Mouse (Mus musculus) hindbrain, embryonic 10.5 days (tissue): Measurements from ENCODE around the gene Sccpdh. TPM values are rescaled to one million over a fixed set of nuclear protein-coding genes. Genes with fewer than 3 reads are reported as not detected.
A peak's percentile ranks its signal among the peaks of the same experiment; 100 is the strongest.

Experiments
- DNase-seq: peaks from one replicate; pipeline ENCODE4 v3.0.0-alpha.2; 2017; ENCODE audit warnings: low spot score
- H3K27ac ChIP-seq: fragments of 300-500 bp; sonication (generic); 2 replicates; pipeline ENCODE4 v1.5.1; 2016; ENCODE audit warnings: mild to moderate bottlenecking, moderate library complexity
- H3K27me3 ChIP-seq: fragments of 300-500 bp; sonication (generic); 2 replicates; pipeline ENCODE4 v1.6.1; 2016; ENCODE audit warnings: mild to moderate bottlenecking; ENCODE audit not compliant: poor library complexity, insufficient read depth, severe bottlenecking
- H3K36me3 ChIP-seq: fragments of 300-500 bp; sonication (generic); 2 replicates; pipeline ENCODE4 v1.6.1; 2016; ENCODE audit warnings: mild to moderate bottlenecking, moderate library complexity
- H3K4me1 ChIP-seq: fragments of 300-500 bp; sonication (generic); replicated peaks from 2 replicates; pipeline ENCODE4 v1.6.1; 2016; ENCODE audit warnings: mild to moderate bottlenecking
- H3K4me3 ChIP-seq: fragments of 300-500 bp; sonication (generic); 2 replicates; pipeline ENCODE4 v1.5.1; 2016; ENCODE audit warnings: mild to moderate bottlenecking, moderate library complexity
- H3K9me3 ChIP-seq: fragments of 300-500 bp; sonication (generic); 2 replicates; pipeline ENCODE4 v1.6.1; 2016; ENCODE audit warnings: mild to moderate bottlenecking, moderate library complexity
- WGBS: fragments of 180-500 bp; shearing (Covaris S2); methylation state at CpG from one replicate; pipeline ENCODE4 v1.1.7; 2016; 5-methylcytosine and 5-hydroxymethylcytosine counted together
- polyA plus RNA-seq: library from polyadenylated mRNA; unstranded; fragments of >200 nt; fragmentation: Nextera tagmentation; extraction: Ambion mirVana; gene quantifications from 2 replicates; pipeline ENCODE4 v1.2.1, GENCODE M21; 2016

The Sccpdh gene
- 88.0 and 92.3 TPM in 2 replicates for polyA plus RNA-seq

GRCm38 (mm10) chr1:179668013-179668805 is at the start of gene Sccpdh:
TSS of gene Sccpdh (plus strand) at chr1:179668210.
- under 1% methylated on average over 84 of the region's 84 CpGs for WGBS
- H3K4me3 ChIP-seq = peak within 1 kb of the TSS; percentile 95

GRCm38 (mm10) chr1:179622665-179623064 is 45.3 kb upstream of the Sccpdh start:
- DNase-seq = no peak
- Histone ChIP-seq H3K4me1 (no peaks in the 10 kb centered on the region), H3K9me3 (no peaks in the 10 kb centered on the region), H3K27ac (no peak overlapping the region), H3K27me3 (no peaks in the 10 kb centered on the region), H3K36me3 (peaks cover 18% of the 10 kb centered on the region), H3K4me3 (no peak overlapping the region)
- WGBS = 93% methylated on average over 12 of the region's 12 CpGs

More at GRCm38 (mm10) chr1:179668013-179668805, at the start of gene Sccpdh:
- Histone ChIP-seq H3K36me3 (peaks cover 25% of the 10 kb centered on the region), H3K27me3 (no peaks in the 10 kb centered on the region), H3K4me1 (peaks cover 54% of the 10 kb centered on the region), H3K9me3 (no peaks in the 10 kb centered on the region), H3K27ac (peak within 1 kb of the TSS; percentile 97)
- peak; percentile 85 for DNase-seq

GRCm38 (mm10) chr1:179623657-179624056 is 44.4 kb upstream of the Sccpdh start:
- WGBS = 69% methylated on average over 4 of the region's 4 CpGs
- H3K36me3 ChIP-seq = peaks cover 18% of the 10 kb centered on the region
- no peaks in the 10 kb centered on the region for H3K4me1 ChIP-seq
- H3K4me3 ChIP-seq = no peak overlapping the region
- no peaks in the 10 kb centered on the region for H3K27me3 ChIP-seq
- no peaks in the 10 kb centered on the region for H3K9me3 ChIP-seq
- no peak overlapping the region for H3K27ac ChIP-seq
- peak; percentile 45 for DNase-seq

- Histone ChIP-seq H3K27me3 (no peaks in the 10 kb centered on the region), H3K9me3 (no peaks in the 10 kb centered on the region), H3K36me3 (peaks cover 17% of the 10 kb centered on the region), H3K4me3 (no peak overlapping the region), H3K27ac (no peak overlapping the region), H3K4me1 (no peaks in the 10 kb centered on the region)
- 66% methylated on average over 4 of the region's 4 CpGs for WGBS
- DNase-seq = peak; percentile 47
Measured at GRCm38 (mm10) chr1:179624354-179624753, 43.7 kb upstream of the Sccpdh start.

GRCm38 (mm10) chr1:179627855-179628254 is 40.2 kb upstream of the Sccpdh start:
- H3K4me1 ChIP-seq = no peaks in the 10 kb centered on the region
- 85% methylated on average over 4 of the region's 4 CpGs for WGBS
- no peak for DNase-seq
- no peaks in the 10 kb centered on the region for H3K27me3 ChIP-seq
- H3K36me3 ChIP-seq = peaks cover 12% of the 10 kb centered on the region
- no peaks in the 10 kb centered on the region for H3K9me3 ChIP-seq
- no peak overlapping the region for H3K27ac ChIP-seq
- H3K4me3 ChIP-seq = no peak overlapping the region

GRCm38 (mm10) chr1:179628438-179629106 is 39.4 kb upstream of the Sccpdh start:
- no peak for DNase-seq
- Histone ChIP-seq H3K36me3 (peaks cover 12% of the 10 kb centered on the region), H3K4me3 (no peak overlapping the region), H3K27ac (no peak overlapping the region), H3K27me3 (no peaks in the 10 kb centered on the region), H3K4me1 (no peaks in the 10 kb centered on the region), H3K9me3 (no peaks in the 10 kb centered on the region)
- 76% methylated on average over 8 of the region's 8 CpGs for WGBS

- H3K36me3 ChIP-seq = peaks cover 12% of the 10 kb centered on the region
- WGBS = 82% methylated on average over 5 of the region's 5 CpGs
- no peak overlapping the region for H3K27ac ChIP-seq
- H3K27me3 ChIP-seq = no peaks in the 10 kb centered on the region
- no peaks in the 10 kb centered on the region for H3K4me1 ChIP-seq
- H3K9me3 ChIP-seq = no peaks in the 10 kb centered on the region
- DNase-seq = no peak
- no peak overlapping the region for H3K4me3 ChIP-seq
Measured at GRCm38 (mm10) chr1:179629276-179629675, 38.7 kb upstream of the Sccpdh start.

- no peaks in the 10 kb centered on the region for H3K36me3 ChIP-seq
- 85% methylated on average over 11 of the region's 11 CpGs for WGBS
- no peak overlapping the region for H3K4me3 ChIP-seq
- H3K4me1 ChIP-seq = no peaks in the 10 kb centered on the region
- no peaks in the 10 kb centered on the region for H3K27me3 ChIP-seq
- no peak overlapping the region for H3K27ac ChIP-seq
- H3K9me3 ChIP-seq = no peaks in the 10 kb centered on the region
- no peak for DNase-seq
Measured at GRCm38 (mm10) chr1:179632746-179633413, 35.1 kb upstream of the Sccpdh start.

- no peak for DNase-seq
- no peaks in the 10 kb centered on the region for H3K4me1 ChIP-seq
- H3K27ac ChIP-seq = no peak overlapping the region
- H3K4me3 ChIP-seq = no peak overlapping the region
- no peaks in the 10 kb centered on the region for H3K9me3 ChIP-seq
- H3K36me3 ChIP-seq = no peaks in the 10 kb centered on the region
- WGBS = 29% methylated on average over 1 of the region's 1 CpGs
- no peaks in the 10 kb centered on the region for H3K27me3 ChIP-seq
Measured at GRCm38 (mm10) chr1:179633414-179633752, 34.6 kb upstream of the Sccpdh start.

- H3K27ac ChIP-seq = no peak overlapping the region
- no peaks in the 10 kb centered on the region for H3K4me1 ChIP-seq
- H3K4me3 ChIP-seq = no peak overlapping the region
- no peak for DNase-seq
- H3K27me3 ChIP-seq = no peaks in the 10 kb centered on the region
- 81% methylated on average over 3 of the region's 3 CpGs for WGBS
- no peaks in the 10 kb centered on the region for H3K9me3 ChIP-seq
- no peaks in the 10 kb centered on the region for H3K36me3 ChIP-seq
Measured at GRCm38 (mm10) chr1:179634159-179634558, 33.9 kb upstream of the Sccpdh start.

GRCm38 (mm10) chr1:179642726-179643125 is 25.3 kb upstream of the Sccpdh start:
- no peaks in the 10 kb centered on the region for H3K36me3 ChIP-seq
- no peaks in the 10 kb centered on the region for H3K9me3 ChIP-seq
- H3K27ac ChIP-seq = no peak overlapping the region
- no peak overlapping the region for H3K4me3 ChIP-seq
- no peak for DNase-seq
- no peaks in the 10 kb centered on the region for H3K27me3 ChIP-seq
- H3K4me1 ChIP-seq = 0 out of 2 replicates have a peak, but pooled peaks cover 4% of the 10 kb centered on the region
- 82% methylated on average over 4 of the region's 4 CpGs for WGBS

GRCm38 (mm10) chr1:179644151-179644550 is 23.9 kb upstream of the Sccpdh start:
- no peak overlapping the region for H3K27ac ChIP-seq
- H3K36me3 ChIP-seq = no peaks in the 10 kb centered on the region
- no peaks in the 10 kb centered on the region for H3K27me3 ChIP-seq
- H3K4me1 ChIP-seq = 0 out of 2 replicates have a peak, but pooled peaks cover 4% of the 10 kb centered on the region
- H3K9me3 ChIP-seq = no peaks in the 10 kb centered on the region
- H3K4me3 ChIP-seq = no peak overlapping the region
- DNase-seq = no peak
- WGBS = 79% methylated on average over 3 of the region's 3 CpGs
